Mouse (Mus musculus): Measurements from ENCODE around the gene Arpp21. TPM values are rescaled to one million over a fixed set of nuclear protein-coding genes. Genes with fewer than 3 reads are reported as not detected.
A peak's percentile ranks its signal among the peaks of the same experiment; 100 is the strongest.

The Arpp21 gene
- total RNA-seq (2022) = 1 to 10 TPM; 4.6 to 6.0 (median 5.1) TPM

- no peak for DNase-seq (ENCODE audit: low spot score in 2 of 2)
These were observed at the start of gene Arpp21 for GRCm38 (mm10) chr9:112235696-112236397. Gene Arpp21, minus strand, starts transcription at chr9:112235938.

DNA sequence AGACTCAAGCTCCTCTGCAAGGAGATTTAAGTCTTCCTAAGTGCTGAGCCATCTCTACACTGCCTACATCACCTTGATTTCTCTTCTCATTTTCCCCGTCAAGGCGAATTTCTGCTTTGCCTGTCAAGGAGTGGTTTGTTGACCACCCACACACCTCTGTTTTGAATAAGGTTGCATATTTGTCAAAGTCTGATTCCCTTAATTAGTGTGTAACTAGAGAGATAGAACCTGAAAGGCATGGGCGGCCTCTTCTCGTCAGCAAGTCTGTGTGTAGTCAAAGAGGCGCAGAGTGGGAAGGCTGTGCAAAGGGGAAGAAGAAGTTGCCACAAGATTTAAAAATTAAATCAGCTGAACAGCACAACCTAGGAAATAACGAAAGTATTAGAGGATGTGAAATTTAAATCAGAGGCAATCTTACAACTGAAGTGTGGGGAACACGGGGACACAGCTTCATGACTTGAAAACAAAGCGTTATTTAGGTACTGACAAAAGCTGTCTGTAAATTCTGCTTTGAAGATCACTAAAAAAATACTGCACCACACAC is 36.8 kb upstream of the Arpp21 start:
- DNase-seq (ENCODE audit: low spot score in 2 of 2) = no peak

GRCm38 (mm10) chr9:112264982-112265641 is 29.4 kb upstream of the Arpp21 start:
- no peak for DNase-seq (ENCODE audit: low spot score in 2 of 2)

- DNase-seq (ENCODE audit: low spot score in 2 of 2) = no peak
These were observed 26.5 kb upstream of the Arpp21 start for GRCm38 (mm10) chr9:112261986-112262901.

DNA sequence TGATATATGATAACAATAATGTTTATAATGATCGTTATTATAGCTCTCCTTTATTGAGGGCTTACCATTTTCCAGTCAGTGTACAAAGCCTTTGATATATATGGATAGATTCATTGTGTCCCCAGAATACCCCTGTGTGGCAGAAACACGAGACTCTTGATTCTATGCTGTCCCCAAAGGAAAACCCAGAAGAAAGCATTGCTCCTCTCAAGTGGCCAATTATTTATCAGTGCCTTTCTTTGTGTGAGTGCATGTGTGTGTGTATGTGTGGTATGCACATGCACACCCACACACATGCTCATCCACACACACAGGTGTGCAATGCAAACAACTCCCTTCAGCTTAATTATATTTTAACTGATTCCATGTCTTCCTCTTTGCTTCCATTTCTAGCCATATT is 25.8 kb upstream of the Arpp21 start:
- no peak for DNase-seq (ENCODE audit: low spot score in 2 of 2)

DNA sequence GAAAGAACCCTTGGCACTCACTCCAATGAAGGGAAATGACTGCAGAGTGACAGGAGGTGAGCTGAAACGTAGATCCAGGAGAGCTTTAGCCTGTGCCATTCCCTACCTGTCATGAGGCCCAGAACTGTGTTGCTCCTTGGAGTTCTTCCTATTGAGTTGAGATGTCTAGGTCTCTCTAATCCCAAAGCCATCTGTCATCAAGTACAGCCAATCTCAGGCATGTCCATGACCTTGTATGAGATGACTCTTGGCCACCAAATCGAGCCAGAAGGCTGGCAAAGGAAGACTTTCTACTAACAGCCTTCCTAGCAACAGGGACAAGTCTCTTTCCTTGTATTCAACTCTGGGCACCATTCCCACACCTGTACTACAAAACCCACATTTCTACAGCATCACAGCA is 25.0 kb upstream of the Arpp21 start:
- DNase-seq (ENCODE audit: low spot score in 2 of 2) = no peak

DNA sequence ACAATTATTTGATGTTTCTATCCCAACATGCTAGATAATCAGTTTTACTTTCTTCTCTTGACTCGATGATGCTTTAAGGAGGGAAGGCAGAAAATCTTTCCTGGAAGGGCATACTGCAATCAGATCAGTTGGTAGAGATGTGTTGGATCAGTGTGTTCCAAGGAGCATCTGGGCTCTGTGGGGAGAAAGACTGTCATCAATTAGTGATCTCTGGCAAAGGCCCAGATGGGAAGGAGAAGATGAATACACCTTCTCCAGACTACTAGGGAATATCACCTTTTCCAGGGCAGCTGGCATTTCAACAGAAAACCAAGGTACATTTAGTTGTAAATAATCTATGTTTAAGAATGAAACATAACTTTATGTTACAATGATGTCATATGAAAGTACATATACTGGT is 22.8 kb upstream of the Arpp21 start:
- no peak for DNase-seq (ENCODE audit: low spot score in 2 of 2)

GRCm38 (mm10) chr9:112255971-112256370 is 20.2 kb upstream of the Arpp21 start:
- no peak for DNase-seq (ENCODE audit: low spot score in 2 of 2)

DNA sequence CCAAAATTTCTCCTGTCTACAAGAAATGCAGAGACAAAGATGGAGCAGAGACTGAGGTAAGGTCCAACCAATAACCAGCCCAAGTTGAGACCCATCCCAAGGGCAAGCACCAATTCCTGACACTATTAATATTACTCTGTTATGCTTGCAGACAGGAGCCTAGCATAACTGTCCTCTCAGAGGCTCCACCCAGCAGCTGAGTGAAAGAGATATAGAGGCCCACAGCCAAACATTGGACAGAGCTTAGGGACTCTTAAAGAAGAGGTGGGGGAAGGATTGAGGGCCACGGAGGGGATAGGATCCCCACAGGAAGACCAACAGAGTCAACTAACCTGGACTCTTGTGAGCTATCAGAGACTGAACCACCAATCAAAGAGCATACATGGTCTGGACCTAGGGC is 18.0 kb upstream of the Arpp21 start:
- DNase-seq (ENCODE audit: low spot score in 2 of 2) = no peak

DNA sequence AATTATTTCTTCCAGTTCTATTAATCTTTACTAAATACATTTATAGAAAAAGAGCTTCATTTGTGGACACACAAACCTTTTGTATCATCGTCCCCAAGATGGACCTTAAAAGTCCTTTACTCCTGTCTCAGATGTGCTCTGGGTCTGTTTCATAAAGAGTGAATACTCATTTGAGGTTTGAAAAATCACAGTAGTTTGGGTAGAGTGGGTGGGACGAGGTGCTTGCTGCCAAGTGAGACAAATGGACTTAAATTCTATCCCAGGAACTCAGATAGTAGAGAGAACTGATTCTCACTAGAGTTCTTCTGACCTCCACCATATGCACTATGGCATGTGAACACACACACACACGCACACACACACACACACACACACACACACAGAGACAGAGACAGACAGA is 16.1 kb upstream of the Arpp21 start:
- no peak for DNase-seq (ENCODE audit: low spot score in 2 of 2)

GRCm38 (mm10) chr9:112251339-112251738 is 15.6 kb upstream of the Arpp21 start:
- no peak for DNase-seq (ENCODE audit: low spot score in 2 of 2)

- no peak for DNase-seq (ENCODE audit: low spot score in 2 of 2)
These were observed 14.0 kb upstream of the Arpp21 start for GRCm38 (mm10) chr9:112249753-112250152.

- DNase-seq (ENCODE audit: low spot score in 2 of 2) = no peak
These were observed 11.4 kb upstream of the Arpp21 start for GRCm38 (mm10) chr9:112247183-112247582.

DNA sequence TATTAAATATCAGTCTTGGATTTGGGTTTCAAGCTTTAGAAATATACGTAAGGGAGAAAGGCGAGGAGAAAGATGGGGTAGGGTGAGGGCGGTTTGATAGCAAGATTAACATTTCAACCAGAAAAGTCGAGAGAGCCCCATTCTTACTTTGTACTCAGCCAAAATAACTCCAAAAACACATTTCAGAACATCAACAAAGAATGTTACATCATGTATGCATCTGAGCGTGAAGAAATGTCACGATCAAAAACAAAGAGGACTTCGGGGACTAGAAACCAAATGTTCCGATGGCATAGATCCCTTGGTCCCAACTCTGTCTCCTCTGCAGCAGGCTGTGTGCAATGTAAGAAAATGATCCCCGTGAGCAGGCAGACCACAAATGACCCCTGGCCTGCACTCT is 2.4 kb upstream of the Arpp21 start:
- no peak for DNase-seq (ENCODE audit: low spot score in 2 of 2)

DNA sequence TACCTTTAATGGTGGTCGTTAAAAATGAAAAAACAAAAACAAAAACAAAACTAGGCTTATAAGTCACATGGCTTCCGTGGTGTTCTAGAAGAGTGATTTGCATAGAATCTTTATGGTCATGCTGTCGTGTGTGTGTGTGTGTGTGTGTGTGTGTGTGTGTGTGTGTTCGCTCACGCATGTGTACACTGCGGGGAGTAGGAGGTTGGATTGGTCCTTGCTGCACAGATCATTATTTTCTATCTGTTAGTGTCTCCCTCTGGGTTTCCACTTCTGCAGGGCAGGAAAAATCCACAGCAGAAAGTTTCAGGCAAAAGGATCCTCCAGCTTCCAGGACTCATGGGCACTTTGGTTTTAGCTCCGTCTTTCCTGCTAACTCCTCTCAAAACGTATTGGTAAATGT is 813 bp upstream of the Arpp21 start:
- no peak for DNase-seq (ENCODE audit: low spot score in 2 of 2)

- DNase-seq (ENCODE audit: low spot score in 2 of 2) = peak in 1 of 2 experiments; percentile 10
These were observed 570 bp downstream of the Arpp21 start for GRCm38 (mm10) chr9:112235041-112235695.

GRCm38 (mm10) chr9:112234505-112235024 is 1.2 kb downstream of the Arpp21 start:
- no peak for DNase-seq (ENCODE audit: low spot score in 2 of 2)

DNA sequence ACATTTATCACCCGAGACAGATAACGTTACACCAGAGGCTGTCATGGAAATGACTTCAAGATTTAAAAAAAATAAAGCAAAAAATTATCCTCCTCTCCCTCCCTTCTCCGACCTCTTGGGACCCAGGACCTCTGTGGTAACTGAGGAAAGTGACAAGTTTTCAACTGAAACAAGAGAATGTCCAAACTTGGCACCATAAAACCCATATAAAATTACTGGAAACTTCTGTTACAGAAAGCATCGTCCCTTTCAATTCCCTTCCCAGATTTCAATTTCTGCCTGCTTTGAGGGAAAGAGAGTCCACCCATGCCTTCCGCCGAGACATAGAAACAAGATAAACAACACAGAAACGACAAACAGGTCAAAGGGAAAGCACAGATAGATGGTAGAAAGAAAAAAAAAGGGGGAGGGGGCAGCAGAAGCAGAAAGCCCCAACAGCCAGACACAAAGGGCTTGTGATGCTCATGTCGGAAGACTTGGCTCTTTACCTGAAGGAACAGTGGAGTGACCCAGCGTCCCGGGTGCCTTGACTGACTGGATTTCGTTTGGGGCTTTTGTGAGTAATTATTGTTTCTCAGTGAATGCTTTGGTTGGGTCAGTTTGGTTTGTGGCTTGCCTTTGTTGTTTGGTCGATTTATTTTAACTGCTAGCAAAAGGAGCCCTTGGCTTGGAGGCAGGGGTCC is 1.8 kb downstream of the Arpp21 start:
- no peak for DNase-seq (ENCODE audit: low spot score in 2 of 2)

DNA sequence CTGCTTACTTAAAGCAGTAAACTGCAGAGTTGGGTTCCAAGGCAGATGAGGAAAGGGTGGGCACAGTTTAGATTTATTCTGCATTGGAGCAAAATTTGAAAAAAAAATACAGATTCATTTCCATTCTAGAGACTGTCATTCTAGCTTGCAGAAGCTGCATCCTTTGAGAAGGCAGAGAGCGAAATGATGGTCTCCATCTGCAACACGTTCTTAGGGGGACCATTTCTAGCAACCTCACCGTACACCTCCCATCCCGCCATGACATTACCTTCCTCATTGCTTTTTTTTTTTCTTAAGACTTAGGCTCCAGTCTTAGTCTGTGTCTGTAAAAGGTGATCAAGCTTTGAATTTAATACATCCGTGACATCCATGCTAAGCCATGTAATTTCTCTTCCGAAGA is 2.4 kb downstream of the Arpp21 start:
- no peak for DNase-seq (ENCODE audit: low spot score in 2 of 2)

- DNase-seq (ENCODE audit: low spot score in 2 of 2) = no peak
These were observed 3.7 kb downstream of the Arpp21 start for GRCm38 (mm10) chr9:112231935-112232575.

Data from gastrocnemius, adult 8-10 months (tissue).